Mouse (Mus musculus) embryonic facial prominence, embryonic 11.5 days (tissue): ENCODE data around the gene Tmem196. TPM values are rescaled to one million over a fixed set of nuclear protein-coding genes. Genes with fewer than 3 reads are reported as not detected.
"Not testable (repeated sequence)": the region's sequence is repeated elsewhere in the genome, so short reads cannot be mapped to it uniquely, and the experiment has no call there.

Experiments used
- ATAC-seq: fragments of 200-750 bp; cut with Nextera tagmentation; replicated peaks from 2 replicates; pipeline ENCODE4 v1.8.0; 2017; ENCODE audit warnings: low read depth; ENCODE audit not compliant: insufficient number of reproducible peaks, low FRiP score, low TSS enrichment
- DNase-seq: peaks from one replicate; pipeline ENCODE4 v3.0.0-alpha.2; 2015; ENCODE audit warnings: low spot score
- H3K27ac ChIP-seq: fragments of 300-500 bp; sonication (generic); replicated peaks from 2 replicates; pipeline ENCODE4 v1.5.1; 2014; ENCODE audit warnings: mild to moderate bottlenecking, low read depth, low read length, control low read depth
- H3K27me3 ChIP-seq: fragments of 300-500 bp; sonication (generic); 2 replicates; pipeline ENCODE4 v1.6.1; 2014; ENCODE audit warnings: mild to moderate bottlenecking, low read length, moderate library complexity, mixed read lengths; ENCODE audit not compliant: control insufficient read depth, insufficient read depth
- H3K36me3 ChIP-seq: fragments of 300-500 bp; sonication (generic); replicated peaks from 2 replicates; pipeline ENCODE4 v1.6.1; 2014; ENCODE audit warnings: low read depth, mild to moderate bottlenecking, low read length, moderate library complexity, mixed read lengths; ENCODE audit not compliant: control insufficient read depth, insufficient read depth
- H3K4me1 ChIP-seq: fragments of 300-500 bp; sonication (generic); 2 replicates; pipeline ENCODE4 v1.6.1; 2014; ENCODE audit warnings: low read length, mixed read lengths; ENCODE audit not compliant: control insufficient read depth, insufficient read depth
- H3K4me2 ChIP-seq: fragments of 300-500 bp; sonication (generic); 2 replicates; pipeline ENCODE4 v1.6.1; 2014; ENCODE audit warnings: low read depth, mild to moderate bottlenecking, control low read depth, low read length, moderate library complexity
- H3K4me3 ChIP-seq: fragments of 300-500 bp; sonication (generic); 2 replicates; pipeline ENCODE4 v1.5.1; 2014; ENCODE audit warnings: low read depth, low read length, control low read depth
- H3K9ac ChIP-seq: fragments of 300-500 bp; sonication (generic); replicated peaks from 2 replicates; pipeline ENCODE4 v1.6.1; 2014; ENCODE audit warnings: mild to moderate bottlenecking, control low read depth, low read length
- H3K9me3 ChIP-seq: fragments of 300-500 bp; sonication (generic); replicated peaks from 2 replicates; pipeline ENCODE4 v1.6.1; 2016; ENCODE audit warnings: mild to moderate bottlenecking, low read length, inconsistent platforms, mixed read lengths; ENCODE audit not compliant: control insufficient read depth
- WGBS: fragments of 180-500 bp; shearing (Covaris S2); extraction: QIAGEN DNeasy Blood & Tissue Kit; methylation state at CpG from one replicate; pipeline ENCODE4 v1.1.7; 2014; 5-methylcytosine and 5-hydroxymethylcytosine counted together
- polyA plus RNA-seq: library from polyadenylated mRNA; unstranded; fragments of >200 nt; fragmentation: Nextera tagmentation; extraction: Ambion mirVana; gene quantifications from 2 replicates; pipeline ENCODE4 v1.2.1, GENCODE M21; 2014

Tmem196 gene
- polyA plus RNA-seq, 1 experiment from 2014 or later = 0.77 TPM

DNA sequence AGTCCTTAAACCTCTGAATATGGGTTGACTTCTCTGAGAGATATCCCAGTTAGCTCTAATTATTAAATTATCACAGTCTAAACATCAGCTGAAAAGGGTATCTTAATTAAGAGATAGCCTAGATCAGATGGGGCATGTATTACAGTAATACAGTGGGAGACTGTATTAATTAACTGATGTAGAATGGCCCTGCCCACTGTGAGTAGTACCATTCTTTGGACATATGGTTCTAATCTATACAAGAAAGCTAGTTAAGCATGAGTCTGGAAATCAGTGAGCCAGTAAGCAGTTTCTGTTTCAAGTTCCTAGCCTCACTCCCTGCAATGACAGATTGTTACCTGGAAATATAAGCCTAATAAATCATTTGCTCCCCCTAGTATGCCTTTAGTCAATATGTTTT, 58.7 kb downstream of the Tmem196 start:
- Histone ChIP-seq H3K4me3 (no peak overlapping the region), H3K27me3 (no peaks in the 10 kb centered on the region), H3K36me3 (no peaks in the 10 kb centered on the region), H3K9me3 (no peaks in the 10 kb centered on the region), H3K4me1 (no peaks in the 10 kb centered on the region), H3K9ac (no peak overlapping the region), H3K4me2 (no peak overlapping the region), H3K27ac (no peak overlapping the region)
- DNase-seq = peak; percentile 38
- ATAC-seq = no peak

DNA sequence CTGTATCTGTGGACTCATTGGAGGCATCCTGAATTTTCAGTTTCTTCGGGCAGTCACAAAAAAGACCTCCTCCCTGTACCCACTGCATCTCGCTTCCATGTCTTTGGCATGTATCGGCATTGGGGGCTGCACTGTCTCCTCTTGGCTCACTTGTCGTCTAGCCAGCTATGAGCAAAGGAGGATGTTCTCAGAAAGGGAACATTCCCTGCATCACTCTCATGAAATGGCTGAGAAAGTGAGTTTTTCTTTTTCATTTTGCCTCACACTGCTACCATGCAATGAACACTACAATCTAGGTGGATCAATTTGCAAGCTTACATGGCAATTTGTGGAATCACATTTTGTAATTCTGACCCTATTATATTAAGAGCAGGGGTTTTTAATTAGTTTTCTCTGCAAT, 69.1 kb downstream of the Tmem196 start:
- no peak for ATAC-seq
- WGBS = 78% methylated on average over 4 of the region's 4 CpGs

DNA sequence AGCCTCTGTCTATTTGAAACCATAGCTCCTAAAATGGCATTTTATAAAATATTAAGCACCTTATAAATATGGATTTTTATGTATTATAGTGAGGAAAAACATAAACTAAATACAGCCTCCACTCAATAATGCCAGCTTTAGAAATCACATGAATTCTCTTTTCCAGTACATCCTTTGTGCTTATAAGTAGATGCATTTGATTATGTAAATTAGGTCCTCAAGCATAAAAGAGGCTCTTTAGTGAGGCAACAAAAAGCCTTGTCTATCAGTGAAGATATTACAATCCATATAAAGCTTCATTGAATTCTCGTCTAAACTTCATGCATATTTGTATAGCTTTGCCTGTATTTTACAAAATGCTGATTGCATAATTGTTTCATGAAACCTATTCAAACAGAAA, 69.6 kb downstream of the Tmem196 start:
- Histone ChIP-seq H3K9me3 (no peaks in the 10 kb centered on the region), H3K27ac (no peak overlapping the region), H3K4me3 (no peak overlapping the region), H3K36me3 (no peaks in the 10 kb centered on the region), H3K27me3 (no peaks in the 10 kb centered on the region), H3K4me2 (no peak overlapping the region), H3K4me1 (no peaks in the 10 kb centered on the region), H3K9ac (no peak overlapping the region)
- ATAC-seq (no peak), DNase-seq (no peak)
- 73% methylated on average over 1 of the region's 1 CpGs for WGBS

More for the DNA sequence above, 69.1 kb downstream of the Tmem196 start:
- H3K27ac ChIP-seq = no peak overlapping the region
- H3K36me3 ChIP-seq = no peaks in the 10 kb centered on the region
- H3K4me3 ChIP-seq = no peak overlapping the region
- H3K9me3 ChIP-seq = no peaks in the 10 kb centered on the region
- no peak for DNase-seq
- no peak overlapping the region for H3K4me2 ChIP-seq
- H3K27me3 ChIP-seq = no peaks in the 10 kb centered on the region
- no peak overlapping the region for H3K9ac ChIP-seq
- H3K4me1 ChIP-seq = no peaks in the 10 kb centered on the region

DNA sequence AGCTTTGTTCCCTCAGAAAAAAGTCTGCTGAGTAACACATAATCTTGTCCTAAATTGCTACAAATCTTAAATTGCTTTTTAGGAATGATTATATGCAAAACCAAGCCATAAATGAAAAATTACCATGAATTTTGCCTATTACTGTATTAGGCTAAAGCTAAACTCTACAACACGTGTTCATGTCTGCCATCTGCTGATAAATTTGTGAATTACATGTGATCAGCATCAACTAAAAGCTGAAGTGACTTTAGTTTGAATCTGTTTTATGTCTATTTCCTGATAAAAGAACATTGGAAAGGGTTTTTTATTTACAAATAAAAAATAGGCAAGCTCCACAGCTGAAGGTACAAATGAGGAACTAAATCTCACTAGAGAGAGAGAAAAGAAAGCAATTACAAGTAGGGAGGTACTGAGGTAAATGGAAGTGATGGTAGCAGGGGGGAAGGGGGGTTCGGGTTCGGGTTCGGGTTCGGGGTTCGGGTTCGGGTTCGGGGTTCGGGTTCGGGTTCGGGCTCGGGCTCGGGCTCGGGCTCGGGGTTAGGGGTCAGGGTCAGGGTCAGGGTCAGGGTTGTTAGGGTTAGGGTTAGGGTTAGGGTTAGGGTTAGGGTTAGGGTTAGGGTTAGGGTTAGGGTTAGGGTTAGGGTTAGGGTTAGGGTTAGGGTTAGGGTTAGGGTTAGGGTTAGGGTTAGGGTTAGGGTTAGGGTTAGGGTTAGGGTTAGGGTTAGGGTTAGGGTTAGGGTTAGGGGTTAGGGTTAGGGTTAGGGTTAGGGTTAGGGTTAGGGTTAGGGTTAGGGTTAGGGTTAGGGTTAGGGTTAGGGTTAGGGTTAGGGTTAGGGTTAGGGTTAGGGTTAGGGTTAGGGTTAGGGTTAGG, 82.7 kb downstream of the Tmem196 start:
- not testable (repeated sequence) for H3K4me3 ChIP-seq, ATAC-seq, H3K27ac ChIP-seq, H3K4me1 ChIP-seq, H3K27me3 ChIP-seq, H3K4me2 ChIP-seq, H3K9me3 ChIP-seq, H3K9ac ChIP-seq, H3K36me3 ChIP-seq
- 83% methylated on average over 15 of the region's 15 CpGs for WGBS
- DNase-seq = peak; percentile 86
